Comparison of ENCODE assay signal across 8 mouse cellular contexts in the genomic region with DNA sequence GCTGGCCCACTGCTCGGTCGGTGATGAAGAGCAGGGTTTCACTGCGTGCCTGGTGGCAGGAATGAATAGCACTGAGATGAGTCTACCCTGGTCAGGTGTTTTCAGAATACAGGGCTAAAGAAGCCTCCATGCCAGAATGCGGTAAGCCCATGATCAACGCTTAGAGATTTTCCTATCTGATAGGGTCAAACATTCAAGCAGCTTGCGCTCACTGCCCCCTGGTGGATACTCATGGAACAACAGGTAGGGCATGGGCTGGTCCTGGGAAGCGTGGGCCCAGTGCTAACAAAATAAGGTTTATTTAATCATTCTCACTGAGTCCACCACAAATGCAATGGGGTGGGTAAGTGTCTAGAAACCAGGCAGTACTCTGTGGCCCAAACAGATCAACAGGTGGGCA. TPM values are rescaled to one million over a fixed set of nuclear protein-coding genes. Genes with fewer than 3 reads are reported as not detected.
DNase-seq lines count a peak whose midpoint lies in the region; ATAC-seq and TF ChIP-seq lines count a peak whose summit lies in the region.
"Had no signal": no experiment of that assay in that cellular context is flagged by ENCODE, and none has a peak within 500 bp of the region (broad histone marks: within the 10 kb centered on the region; RNA-seq: fewer than 3 reads in every experiment).

No protein-coding gene starts in this region.

- no peak overlapping the region for H3K4me3 ChIP-seq in cerebellum, adult 2 months (replicated peaks; ENCODE audit: insufficient read depth, low read depth, low read length)
- H3K4me3 ChIP-seq in midbrain, embryonic 11.5 days (ENCODE audit: low read depth, low read length): no peak overlapping the region
- H3K4me3 ChIP-seq: megakaryocyte, embryonic 14.5 days had no signal

- no peak overlapping the region for H3K4me2 ChIP-seq in midbrain, embryonic 11.5 days

- no peak overlapping the region for H3K27ac ChIP-seq in cerebellum, adult 2 months (ENCODE audit: insufficient read depth, low read length)
- no peak overlapping the region for H3K27ac ChIP-seq in midbrain, embryonic 11.5 days (ENCODE audit: low read depth, low read length)

- H3K9me3 ChIP-seq in midbrain, embryonic 11.5 days (ENCODE audit: control insufficient read depth, low read length): no peaks in the 10 kb centered on the region

- 36% methylated on average over 7 of the region's 7 CpGs for WGBS in cerebellum, adult 2 months
- 29% methylated on average over 7 of the region's 7 CpGs for WGBS in midbrain, embryonic 11.5 days

- peak; percentile 94 for TF ChIP-seq CTCF in cerebellum, adult 2 months (IDR thresholded peaks at IDR 0.05; ENCODE audit: borderline replicate concordance, insufficient read depth, low read depth, low read length)

- H3K4me1 ChIP-seq in cerebellum, adult 2 months (ENCODE audit: control insufficient read depth, insufficient read depth, low read length): peaks cover 10% of the 10 kb centered on the region
- no peaks in the 10 kb centered on the region for H3K4me1 ChIP-seq in midbrain, embryonic 11.5 days (ENCODE audit: control insufficient read depth, insufficient read depth, low read length)

- peak; percentile 46 for ATAC-seq in inflammation-experienced regulatory T-cells, adult 6 months
- peak; percentile 47 for ATAC-seq in midbrain, embryonic 11.5 days (ENCODE audit: low FRiP score)

- H3K9ac ChIP-seq in midbrain, embryonic 11.5 days (ENCODE audit: low read length): no peak overlapping the region

- no peaks in the 10 kb centered on the region for H3K36me3 ChIP-seq in midbrain, embryonic 11.5 days (ENCODE audit: control insufficient read depth, insufficient read depth, low read length)

- TF ChIP-seq POLR2A in cerebellum, adult 2 months (IDR thresholded peaks at IDR 0.05; ENCODE audit: borderline replicate concordance, insufficient read depth, low read length): no peak

- peak; percentile 75 for DNase-seq in ZHBTc4 (ENCODE audit: low read depth, low spot score)
- DNase-seq in cerebellum, adult 2 months: peak; percentile 61 to 78
- peak; percentile 38 to 84 for DNase-seq in frontal cortex, adult 2 months (ENCODE audit: extremely low spot score in 1 of 2, low spot score in 1 of 2)
- DNase-seq in left cerebral cortex, adult 18-20 months (ENCODE audit: low spot score in 2 of 2): peak; percentile 68 to 81
- DNase-seq in midbrain, embryonic 11.5 days (ENCODE audit: low spot score, missing footprints): peak; percentile 99
- DNase-seq in spleen, adult 18-20 months: peak; percentile 32 to 68

- H3K27me3 ChIP-seq in cerebellum, adult 2 months (ENCODE audit: control insufficient read depth, insufficient read depth, low read length): no peaks in the 10 kb centered on the region
- no peaks in the 10 kb centered on the region for H3K27me3 ChIP-seq in midbrain, embryonic 11.5 days (ENCODE audit: control insufficient read depth, insufficient read depth, low read length)

RNA-seq across cellular contexts. Expression of gene C1qtnf2, which starts 18.6 kb away (rescaled TPM):
- polyA plus RNA-seq in cerebellum, adult 2 months (2012; rRNA removed): 1.8 and 1.9 TPM in 2 replicates
- polyA plus RNA-seq in frontal cortex, adult 2 months (2012; rRNA removed): 3.5 TPM in 2 replicates
- polyA plus RNA-seq in inflammation-experienced regulatory T-cells, adult 6 months (2017; shearing (Covaris generic)): not detected
- total RNA-seq in left cerebral cortex, adult 18-20 months (2021): 1 to 10 TPM; 2.3 to 2.9 TPM
- 2.7 and 3.1 TPM in 2 replicates for polyA plus RNA-seq in midbrain, embryonic 11.5 days (2014; fragmentation: Nextera tagmentation; extraction: Ambion mirVana)

RNA-seq across cellular contexts. Expression of gene Ccnjl, which starts 35.9 kb away (rescaled TPM):
- 8.4 and 10.5 TPM in 2 replicates for polyA plus RNA-seq in cerebellum, adult 2 months (2012; rRNA removed)
- polyA plus RNA-seq in frontal cortex, adult 2 months (2012; rRNA removed): 1.5 and 2.2 TPM in 2 replicates
- not detected for polyA plus RNA-seq in inflammation-experienced regulatory T-cells, adult 6 months (2017; shearing (Covaris generic))
- 1 to 10 TPM; 2.8 to 3.0 TPM for total RNA-seq in left cerebral cortex, adult 18-20 months (2021)
- 35.7 and 40.2 TPM in 2 replicates for polyA plus RNA-seq in midbrain, embryonic 11.5 days (2014; fragmentation: Nextera tagmentation; extraction: Ambion mirVana)

RNA-seq across cellular contexts. Expression of gene Slu7, which starts 59.1 kb away (rescaled TPM):
- 27.0 and 28.5 TPM in 2 replicates for polyA plus RNA-seq in cerebellum, adult 2 months (2012; rRNA removed)
- 24.5 and 25.0 TPM in 2 replicates for polyA plus RNA-seq in frontal cortex, adult 2 months (2012; rRNA removed)
- polyA plus RNA-seq in inflammation-experienced regulatory T-cells, adult 6 months (2017; shearing (Covaris generic)): 100 to 1,000 TPM; 102 to 127 (median 108) TPM
- 10 to 100 TPM; 55.5 to 57.8 TPM for total RNA-seq in left cerebral cortex, adult 18-20 months (2021)
- polyA plus RNA-seq in midbrain, embryonic 11.5 days (2014; fragmentation: Nextera tagmentation; extraction: Ambion mirVana): 71.6 and 76.7 TPM in 2 replicates
